Comparison of ENCODE assay signal across 8 mouse cellular contexts in genomic region chr19:28165901-28166361, GRCm38 (mm10).
DNase-seq lines count a peak whose midpoint lies in the region; ATAC-seq and TF ChIP-seq lines count a peak whose summit lies in the region.

No protein-coding gene starts in this region.

- intact Hi-C loops in gastrocnemius, postnatal 36 days (cut with DNase I): loop anchor here (10.0 kb wide), 1 partner anchor 559 kb away; no protein-coding TSS in a partner anchor
- intact Hi-C loops in left cerebral cortex, adult 2 months (cut with DNase I): loop anchor here (10.0 kb wide), 5 partner anchors 151 to 721 kb away; partner anchors contain the start of gene Rfx3

- no peaks in the 10 kb centered on the region for H3K36me3 ChIP-seq in intestine, embryonic 14.5 days (ENCODE audit: control insufficient read depth, insufficient read depth, low read length)

- peak; percentile 24 for DNase-seq in adrenal gland, adult 8-10 months
- peak; percentile 18 to 25 for DNase-seq in gastrocnemius, postnatal 36 days
- DNase-seq in intestine, embryonic 14.5 days (ENCODE audit: low spot score): peak; percentile 87
- DNase-seq in left cerebral cortex, adult 2 months (ENCODE audit: extremely low spot score in 1 of 2, low spot score in 2 of 2): peak; percentile 67 to 71
- peak; percentile 64 for DNase-seq in right cerebral cortex, postnatal 4 days

- H3K9me3 ChIP-seq in intestine, embryonic 14.5 days (ENCODE audit: control insufficient read depth, low read length): no peaks in the 10 kb centered on the region

- H3K27ac ChIP-seq in cortical plate, adult 2 months (ENCODE audit: insufficient read depth, low read length): no peak overlapping the region
- H3K27ac ChIP-seq in intestine, embryonic 14.5 days (ENCODE audit: low read depth): no peak overlapping the region
- H3K27ac ChIP-seq in left cerebral cortex, adult 2 months: peak overlapping the region; percentile 34

- H3K9ac ChIP-seq in intestine, embryonic 14.5 days (ENCODE audit: low read length): no peak overlapping the region

- peak; percentile 56 for TF ChIP-seq CTCF in cortical plate, adult 2 months (IDR thresholded peaks at IDR 0.05; ENCODE audit: extremely low read depth, insufficient read depth, low read length)
- peak; percentile 63 for TF ChIP-seq CTCF in left cerebral cortex, adult 2 months (IDR thresholded peaks at IDR 0.05)

- peak overlapping the region; percentile 35 for H3K4me2 ChIP-seq in intestine, embryonic 14.5 days (ENCODE audit: low read length)

- WGBS in intestine, embryonic 14.5 days: 26% methylated on average over 15 of the region's 15 CpGs

- peak; percentile 83 for ATAC-seq in intestine, embryonic 14.5 days (replicated peaks; ENCODE audit: low FRiP score, low TSS enrichment, low read depth)
- peak; percentile 64; the same call in 1 of the 2 replicates for ATAC-seq in megakaryocyte progenitor cell, adult 5-6 weeks (replicated peaks; ENCODE audit: poor library complexity)
- no peak for ATAC-seq in inflammation-experienced regulatory T-cells, adult 6 months

- no peak for TF ChIP-seq POLR2A in cortical plate, adult 2 months (IDR thresholded peaks at IDR 0.05; ENCODE audit: extremely low read depth, insufficient read depth, low read length)

- H3K4me3 ChIP-seq in cortical plate, adult 2 months (ENCODE audit: insufficient read depth, low read length): peak overlapping the region; percentile 28
- H3K4me3 ChIP-seq in intestine, embryonic 14.5 days (ENCODE audit: low read depth, low read length): peak overlapping the region; percentile 17
- H3K4me3 ChIP-seq in left cerebral cortex, adult 2 months: peak overlapping the region; percentile 33

- no peaks in the 10 kb centered on the region for H3K4me1 ChIP-seq in cortical plate, adult 2 months (ENCODE audit: control insufficient read depth, insufficient read depth, low read length)
- H3K4me1 ChIP-seq in intestine, embryonic 14.5 days (replicated peaks; ENCODE audit: control insufficient read depth, insufficient read depth, low read length): no peaks in the 10 kb centered on the region

- H3K27me3 ChIP-seq in intestine, embryonic 14.5 days (replicated peaks; ENCODE audit: control insufficient read depth, insufficient read depth, low read length): no peaks in the 10 kb centered on the region

Comparison
In these comparisons a context has a peak if more than half of its experiments do, and no peak if none do; other contexts are left out.
1. DNase-seq: peak in every context shown above with its lines; median percentile 87 in intestine, embryonic 14.5 days; 69 in left cerebral cortex, adult 2 months; 64 in right cerebral cortex, postnatal 4 days; 24 in adrenal gland, adult 8-10 months; 22 in gastrocnemius, postnatal 36 days.